Mouse (Mus musculus) monocyte, adult 5-6 weeks (primary cell): ENCODE data around the gene 1700030K09Rik. TPM values are rescaled to one million over a fixed set of nuclear protein-coding genes. Genes with fewer than 3 reads are reported as not detected.

Source experiments
- ATAC-seq: fragments of 153-309, 156-312 bp; replicated peaks from 2 replicates; pipeline ENCODE4 v1.8.0; 2017; ENCODE audit warnings: mild to moderate bottlenecking; ENCODE audit not compliant: low TSS enrichment, insufficient number of reproducible peaks, severe bottlenecking, poor library complexity, low FRiP score
- total RNA-seq: library from RNA; stranded (forward); fragments of 200-1000, 200-491, 200-594 nt; gene quantifications from 3 replicates; pipeline ENCODE4 v1.2.3, GENCODE M21; 2017

The 1700030K09Rik gene
- total RNA-seq, 1 experiment from 2014 or later = 3.4 TPM

- ATAC-seq = no peak
Observed at GRCm38 (mm10) chr8:72455317-72455716, 11.6 kb downstream of the 1700030K09Rik start.

GRCm38 (mm10) chr8:72457806-72458205 lies 14.1 kb downstream of the 1700030K09Rik start:
- no peak for ATAC-seq

- no peak for ATAC-seq
Observed at GRCm38 (mm10) chr8:72458457-72458856, 14.8 kb downstream of the 1700030K09Rik start.

- no peak for ATAC-seq
Observed at GRCm38 (mm10) chr8:72459881-72460533, 16.3 kb downstream of the 1700030K09Rik start.

- no peak for ATAC-seq
Observed at GRCm38 (mm10) chr8:72464211-72464610, 20.5 kb downstream of the 1700030K09Rik start.

- no peak for ATAC-seq
Observed at GRCm38 (mm10) chr8:72469243-72469642, 25.6 kb downstream of the 1700030K09Rik start.

GRCm38 (mm10) chr8:72469984-72470383 lies 26.3 kb downstream of the 1700030K09Rik start:
- ATAC-seq = no peak

- no peak for ATAC-seq
Observed at GRCm38 (mm10) chr8:72470684-72471083, 27.0 kb downstream of the 1700030K09Rik start.

GRCm38 (mm10) chr8:72474826-72475546 lies 31.3 kb downstream of the 1700030K09Rik start, which contains the start of gene Cherp:
Gene Cherp (minus strand): TSS chr8:72475226.
- ATAC-seq = peak; percentile 89

- ATAC-seq = peak; percentile 49
Observed at GRCm38 (mm10) chr8:72485456-72486199, 41.9 kb downstream of the 1700030K09Rik start.

- peak; percentile 38; the same call in 1 of the 2 replicates for ATAC-seq
Observed at GRCm38 (mm10) chr8:72487014-72487413, 43.3 kb downstream of the 1700030K09Rik start.

GRCm38 (mm10) chr8:72491017-72491416 lies 47.3 kb downstream of the 1700030K09Rik start:
- no peak for ATAC-seq

GRCm38 (mm10) chr8:72491680-72492621 lies 48.3 kb downstream of the 1700030K09Rik start, which contains the start of gene Slc35e1:
Gene Slc35e1 (minus strand): TSS chr8:72492614.
- no peak for ATAC-seq

- ATAC-seq = peak; percentile 93
Observed at GRCm38 (mm10) chr8:72492622-72493081, 49.0 kb downstream of the 1700030K09Rik start.

- no peak for ATAC-seq
Observed at GRCm38 (mm10) chr8:72493381-72493780, 49.7 kb downstream of the 1700030K09Rik start.

GRCm38 (mm10) chr8:72495411-72496111 lies 51.9 kb downstream of the 1700030K09Rik start:
- ATAC-seq = no peak

- ATAC-seq = no peak
Observed at GRCm38 (mm10) chr8:72496217-72496616, 52.5 kb downstream of the 1700030K09Rik start.

GRCm38 (mm10) chr8:72497911-72498310 lies 54.2 kb downstream of the 1700030K09Rik start:
- no peak for ATAC-seq
